Mouse (Mus musculus): Measurements from ENCODE around the gene Slc30a7.

Gene Slc30a7

GRCm38 (mm10) chr3:115892341-115892740 is 114.9 kb downstream of the Slc30a7 start:
- no peak for DNase-seq (ENCODE audit: extremely low spot score, low read depth, low spot score)
